Mouse (Mus musculus) bone marrow, adult 2 months (tissue): Measurements from ENCODE around the gene Dbr1.

ENCODE experiments used
- CTCF ChIP-seq: fragments of 200-500 bp; IDR thresholded peaks from 2 replicates; pipeline ENCODE4 v1.5.1; 2011; ENCODE audit warnings: low read length, control low read depth; ENCODE audit not compliant: control insufficient read depth, insufficient read depth
- POLR2A ChIP-seq: fragments of 200-500 bp; IDR thresholded peaks from 2 replicates; pipeline ENCODE4 v1.6.1; 2011; ENCODE audit warnings: low read depth, mild to moderate bottlenecking, control low read depth, low read length, borderline replicate concordance; ENCODE audit not compliant: control insufficient read depth

DNA sequence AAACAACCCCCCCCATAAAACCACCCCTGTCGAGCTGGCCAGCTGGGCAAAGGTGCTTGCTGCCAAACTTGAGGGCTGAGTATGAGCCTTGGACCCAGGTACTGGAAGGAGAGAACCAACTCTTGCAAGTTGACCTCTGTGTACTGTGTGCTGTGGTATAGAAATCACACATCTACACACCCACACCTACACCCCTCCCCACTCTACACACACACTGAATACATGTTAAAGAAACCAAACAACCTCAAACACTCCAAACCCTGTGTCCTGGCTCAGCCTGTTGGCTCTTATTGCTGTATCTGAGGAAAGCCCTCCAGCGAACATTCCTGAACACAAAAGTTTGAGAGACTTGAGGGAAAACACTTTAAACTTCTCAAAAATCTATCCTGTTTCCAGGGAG, 47.4 kb downstream of the Dbr1 start:
- no peak for TF ChIP-seq CTCF
- no peak for TF ChIP-seq POLR2A
